Mouse (Mus musculus): ENCODE measurements at regions not wholly inside any gene's neighbourhood (a gene's known extent, or its start where the extent isn't known, plus 50 kb on each side); places are given as distances from the start of the nearest gene placed in this dataset.
A peak's percentile ranks its signal among the peaks of the same experiment; 100 is the strongest.

DNA sequence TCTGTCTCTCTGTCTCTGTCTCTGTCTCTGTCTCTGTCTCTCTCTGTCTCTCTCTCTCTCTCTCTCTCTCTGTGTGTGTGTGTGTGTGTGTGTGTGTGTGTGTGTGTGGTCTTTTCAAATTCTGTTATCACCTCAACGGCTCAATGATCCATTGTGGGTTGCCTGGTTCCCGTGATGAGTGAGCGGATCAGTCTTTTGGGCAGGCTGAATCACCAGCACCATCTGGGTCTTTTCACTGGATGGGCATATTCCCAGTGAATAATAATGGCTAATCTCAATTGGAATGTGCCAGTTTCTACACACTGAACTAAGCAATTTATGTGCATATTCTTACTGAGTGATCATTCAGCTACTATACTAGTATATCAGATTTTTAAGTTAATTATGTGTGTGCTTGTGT lies 216.4 kb downstream of the Lmx1a start:
- Histone ChIP-seq H3K4me1 (no peaks in the 10 kb centered on the region), H3K4me2 (no peak overlapping the region), H3K4me3 (no peak overlapping the region), H3K27me3 (no peaks in the 10 kb centered on the region; the same call in 1 of the 2 replicates), H3K36me3 (ENCODE audit: poor library complexity, severe bottlenecking) (no peaks in the 10 kb centered on the region), H3K27ac (no peak overlapping the region), H3K9ac (no peak overlapping the region), H3K9me3 (replicated peaks) (no peaks in the 10 kb centered on the region)
- ATAC-seq: no peak
- 52% methylated on average over 3 of the region's 3 CpGs for WGBS

DNA sequence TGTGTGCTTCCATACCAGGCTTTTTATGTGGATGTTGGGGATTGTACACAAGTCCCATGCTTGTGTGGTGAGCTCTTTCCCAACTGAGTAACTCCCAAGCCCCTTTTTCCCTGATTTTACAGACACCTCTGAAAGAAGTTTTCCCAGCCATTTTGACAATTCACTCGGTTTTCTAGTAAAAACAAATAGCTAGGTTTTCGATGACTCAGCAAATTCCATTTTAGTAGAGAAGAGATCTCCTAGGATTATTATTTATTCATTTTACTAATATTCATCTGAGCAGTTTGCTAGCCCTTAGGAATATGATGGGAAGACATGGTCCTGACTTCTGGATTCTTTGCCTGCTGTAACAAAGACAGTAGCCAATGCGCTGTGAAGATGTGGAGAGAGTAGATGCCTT lies 223.0 kb downstream of the Lmx1a start:
- H3K4me1 ChIP-seq: 0 out of 2 replicates have a peak, but pooled peaks cover 3% of the 10 kb centered on the region
- no peak overlapping the region for H3K4me3 ChIP-seq
- ATAC-seq: no peak
- no peaks in the 10 kb centered on the region for H3K9me3 ChIP-seq (replicated peaks)
- H3K27ac ChIP-seq: no peak overlapping the region
- no peak overlapping the region for H3K4me2 ChIP-seq
- no peaks in the 10 kb centered on the region; the same call in 1 of the 2 replicates for H3K27me3 ChIP-seq
- H3K36me3 ChIP-seq (ENCODE audit: poor library complexity, severe bottlenecking): no peaks in the 10 kb centered on the region
- H3K9ac ChIP-seq: no peak overlapping the region
- 87% methylated on average over 3 of the region's 3 CpGs for WGBS

GRCm38 (mm10) chr1:167914982-167915561 lies 226.0 kb downstream of the Lmx1a start:
- H3K4me3 ChIP-seq: no peak overlapping the region
- H3K36me3 ChIP-seq (ENCODE audit: poor library complexity, severe bottlenecking): no peaks in the 10 kb centered on the region
- no peak overlapping the region for H3K27ac ChIP-seq
- no peaks in the 10 kb centered on the region for H3K27me3 ChIP-seq
- no peaks in the 10 kb centered on the region for H3K9me3 ChIP-seq (replicated peaks)
- peak; percentile 85 for ATAC-seq
- H3K4me1 ChIP-seq: 0 out of 2 replicates have a peak, but pooled peaks cover 3% of the 10 kb centered on the region
- WGBS: 32% methylated on average over 7 of the region's 7 CpGs
- no peak overlapping the region for H3K4me2 ChIP-seq
- H3K9ac ChIP-seq: no peak overlapping the region

- H3K27me3 ChIP-seq: no peaks in the 10 kb centered on the region
- H3K4me1 ChIP-seq: 0 out of 2 replicates have a peak, but pooled peaks cover 3% of the 10 kb centered on the region
- 0 out of 2 replicates have a peak, but pooled peaks have one; percentile 8 for ATAC-seq
- H3K9me3 ChIP-seq (replicated peaks): no peaks in the 10 kb centered on the region
- H3K4me2 ChIP-seq: no peak overlapping the region
- H3K4me3 ChIP-seq: no peak overlapping the region
- H3K27ac ChIP-seq: no peak overlapping the region
- H3K9ac ChIP-seq: no peak overlapping the region
- 55% methylated on average over 6 of the region's 6 CpGs for WGBS
- H3K36me3 ChIP-seq (ENCODE audit: poor library complexity, severe bottlenecking): no peaks in the 10 kb centered on the region
Observed at GRCm38 (mm10) chr1:167915578-167916275, 226.7 kb downstream of the Lmx1a start.

GRCm38 (mm10) chr1:167922917-167923316 lies 233.9 kb downstream of the Lmx1a start:
- WGBS: 90% methylated on average over 7 of the region's 7 CpGs
- no peak for ATAC-seq
- no peaks in the 10 kb centered on the region for H3K27me3 ChIP-seq

DNA sequence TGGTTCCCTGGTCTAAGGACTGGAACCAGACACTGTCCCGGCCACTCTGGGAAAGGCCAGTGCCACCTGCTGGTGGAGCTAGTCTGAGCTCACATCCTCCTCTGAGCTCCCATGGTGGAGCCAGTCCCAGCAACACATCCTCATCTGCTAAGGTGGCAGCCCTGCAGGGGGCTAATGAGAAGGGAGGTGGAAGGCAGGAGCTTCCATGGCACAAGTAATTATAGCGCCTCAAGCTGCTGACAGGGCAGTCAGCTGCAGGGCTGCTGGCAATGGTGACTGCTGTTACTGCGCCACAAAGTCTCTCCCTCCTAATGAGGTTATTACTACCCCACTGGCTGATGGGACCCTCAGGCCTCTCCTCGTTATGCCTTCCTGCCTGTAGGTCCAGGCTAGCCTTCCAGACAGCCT lies 239.0 kb downstream of the Lmx1a start:
- Histone ChIP-seq H3K36me3 (ENCODE audit: poor library complexity, severe bottlenecking) (no peaks in the 10 kb centered on the region), H3K4me1 (peaks cover 22% of the 10 kb centered on the region), H3K9ac (no peak overlapping the region), H3K4me3 (no peak overlapping the region), H3K9me3 (replicated peaks) (no peaks in the 10 kb centered on the region), H3K27ac (no peak overlapping the region), H3K4me2 (no peak overlapping the region), H3K27me3 (peaks cover 11% of the 10 kb centered on the region)
- peak; percentile 34 for ATAC-seq
- WGBS: 20% methylated on average over 4 of the region's 4 CpGs

More at GRCm38 (mm10) chr1:167922917-167923316, 233.9 kb downstream of the Lmx1a start:
- H3K36me3 ChIP-seq (ENCODE audit: poor library complexity, severe bottlenecking): no peaks in the 10 kb centered on the region
- no peaks in the 10 kb centered on the region for H3K9me3 ChIP-seq (replicated peaks)
- H3K9ac ChIP-seq: no peak overlapping the region
- no peak overlapping the region for H3K4me3 ChIP-seq
- no peak overlapping the region for H3K4me2 ChIP-seq
- no peak overlapping the region for H3K27ac ChIP-seq
- peaks cover 2% of the 10 kb centered on the region for H3K4me1 ChIP-seq

DNA sequence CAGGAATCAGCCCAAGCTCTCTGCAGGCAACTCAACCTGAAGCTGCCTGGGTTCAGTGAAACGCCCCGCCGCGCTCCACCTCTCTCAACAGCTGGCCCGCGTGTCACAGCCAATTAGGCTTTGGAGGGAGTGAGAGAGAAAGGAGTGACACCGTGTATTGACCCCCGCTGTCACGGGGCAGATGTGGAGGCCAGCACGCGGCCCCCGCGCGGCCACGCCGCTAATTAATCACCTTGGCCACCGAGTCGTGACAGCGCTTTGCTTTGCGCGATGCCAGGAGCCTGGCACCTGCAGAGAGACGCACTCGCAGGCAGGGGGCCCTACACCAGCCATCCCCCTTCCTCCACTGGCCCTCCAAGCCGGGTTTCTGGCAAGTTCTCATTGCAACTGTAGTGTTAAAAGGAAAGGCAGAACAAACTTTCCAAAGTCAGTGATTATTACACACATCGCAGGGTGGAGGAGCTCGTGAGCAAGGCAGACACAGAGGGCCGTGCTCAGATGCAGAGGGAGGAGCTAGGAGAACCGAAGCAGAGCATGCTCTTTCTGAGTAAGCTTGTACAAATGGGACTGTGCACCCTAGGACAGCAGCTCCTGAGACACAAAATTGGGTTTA lies 240.8 kb downstream of the Lmx1a start:
- peak; percentile 68 for ATAC-seq
- Histone ChIP-seq H3K4me1 (peaks cover 22% of the 10 kb centered on the region), H3K4me2 (peak overlapping the region; percentile 60), H3K4me3 (peak overlapping the region; percentile 27), H3K9ac (no peak overlapping the region), H3K9me3 (replicated peaks) (no peaks in the 10 kb centered on the region), H3K36me3 (ENCODE audit: poor library complexity, severe bottlenecking) (no peaks in the 10 kb centered on the region), H3K27ac (no peak overlapping the region), H3K27me3 (peaks cover 11% of the 10 kb centered on the region)
- under 1% methylated on average over 28 of the region's 28 CpGs for WGBS

DNA sequence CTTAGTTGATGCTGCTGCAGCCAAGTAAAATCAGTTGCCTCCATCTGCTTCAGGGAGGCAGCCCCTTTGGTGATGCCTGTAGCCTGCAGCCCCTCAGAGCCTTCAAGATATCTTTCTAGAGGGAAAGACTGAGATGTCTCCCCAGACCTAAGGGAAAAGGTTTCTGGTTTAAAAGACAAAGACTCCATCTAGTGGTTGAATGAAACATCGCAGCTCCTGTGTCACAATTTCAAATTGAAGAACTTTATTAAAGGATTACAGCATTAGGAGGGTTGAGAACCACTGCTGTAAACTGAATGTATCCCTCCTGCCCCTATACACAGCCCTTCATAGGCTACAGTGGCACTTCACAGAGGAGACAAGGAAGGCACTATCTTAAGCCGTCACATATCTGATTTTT lies 243.1 kb downstream of the Lmx1a start:
- ATAC-seq: no peak
- H3K9ac ChIP-seq: no peak overlapping the region

DNA sequence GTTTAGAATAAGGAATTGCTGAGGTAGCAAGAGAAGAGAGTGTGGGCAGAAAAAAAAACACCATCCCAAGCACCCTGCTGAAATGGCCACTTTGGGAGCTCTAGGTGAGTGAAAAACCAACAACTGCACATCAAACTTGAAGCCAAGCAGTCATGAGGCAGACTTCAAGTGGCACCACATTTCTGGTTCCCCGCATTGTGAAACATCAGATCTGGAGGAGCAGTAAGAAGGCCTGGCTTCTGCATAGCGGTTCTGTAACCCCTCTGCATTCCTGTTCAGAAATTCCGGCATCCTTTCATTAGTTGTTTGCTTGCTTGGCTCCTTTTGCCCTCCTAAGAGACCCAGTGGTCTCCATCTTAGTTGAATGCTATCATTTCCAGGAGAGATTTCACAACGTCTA lies 247.7 kb downstream of the Lmx1a start:
- Histone ChIP-seq H3K4me3 (no peak overlapping the region), H3K9ac (no peak overlapping the region), H3K4me1 (no peaks in the 10 kb centered on the region), H3K4me2 (no peak overlapping the region), H3K9me3 (replicated peaks) (no peaks in the 10 kb centered on the region), H3K27me3 (no peaks in the 10 kb centered on the region), H3K27ac (no peak overlapping the region), H3K36me3 (ENCODE audit: poor library complexity, severe bottlenecking) (no peaks in the 10 kb centered on the region)
- WGBS: 88% methylated on average over 4 of the region's 4 CpGs
- no peak for ATAC-seq

More for the DNA sequence above, 243.1 kb downstream of the Lmx1a start:
- H3K4me2 ChIP-seq: no peak overlapping the region
- no peak overlapping the region for H3K27ac ChIP-seq
- no peaks in the 10 kb centered on the region for H3K36me3 ChIP-seq (ENCODE audit: poor library complexity, severe bottlenecking)
- H3K4me1 ChIP-seq: peaks cover 22% of the 10 kb centered on the region
- peaks cover 11% of the 10 kb centered on the region for H3K27me3 ChIP-seq
- H3K4me3 ChIP-seq: no peak overlapping the region
- WGBS: 44% methylated on average over 2 of the region's 2 CpGs
- H3K9me3 ChIP-seq (replicated peaks): no peaks in the 10 kb centered on the region

DNA sequence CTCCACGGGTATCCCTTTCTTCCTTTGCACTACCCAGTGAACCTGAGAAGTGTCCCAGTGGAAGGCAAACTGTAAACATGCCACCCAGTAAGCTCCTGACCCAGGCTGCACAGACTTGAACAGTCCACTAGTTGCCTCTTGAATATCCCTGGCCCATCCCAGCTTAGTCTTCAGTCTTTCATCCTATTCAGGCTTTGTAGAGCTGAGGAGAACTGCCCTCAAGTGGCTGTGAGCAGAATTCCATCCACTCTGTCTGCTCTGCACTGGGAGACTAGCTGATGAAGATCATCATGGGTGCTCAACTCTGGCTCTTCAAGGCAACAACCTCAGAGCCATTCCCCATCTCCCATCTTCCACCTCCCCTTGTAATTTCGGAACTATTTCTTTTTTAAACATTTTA lies 249.1 kb downstream of the Lmx1a start:
- Histone ChIP-seq H3K27me3 (no peaks in the 10 kb centered on the region), H3K4me1 (peaks cover 6% of the 10 kb centered on the region; the same call in 1 of the 2 replicates), H3K4me3 (no peak overlapping the region), H3K36me3 (ENCODE audit: poor library complexity, severe bottlenecking) (no peaks in the 10 kb centered on the region), H3K9ac (no peak overlapping the region), H3K27ac (no peak overlapping the region), H3K9me3 (replicated peaks) (no peaks in the 10 kb centered on the region), H3K4me2 (no peak overlapping the region)
- no peak for ATAC-seq
- 82% methylated on average over 2 of the region's 2 CpGs for WGBS

DNA sequence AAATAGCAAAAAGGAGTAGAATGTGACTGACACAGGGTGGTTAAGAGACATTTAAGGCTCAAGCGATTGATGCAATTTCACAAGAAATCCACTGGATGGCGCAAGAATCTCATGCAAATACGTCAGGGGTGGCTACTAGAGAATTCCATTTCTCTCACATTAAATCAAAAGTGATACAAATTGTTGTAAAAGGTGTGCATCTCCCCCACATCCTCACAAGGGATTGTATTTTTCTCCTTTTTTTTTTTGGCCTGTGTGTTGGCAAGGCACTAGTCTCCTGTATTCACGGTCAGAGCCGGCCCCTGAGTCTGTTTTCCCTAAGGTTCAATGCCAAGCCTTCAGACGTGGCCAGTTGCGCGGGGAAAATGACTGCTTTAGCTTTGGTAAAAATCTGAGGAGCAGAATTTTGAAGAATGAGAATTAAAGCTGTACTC lies 253.0 kb downstream of the Lmx1a start:
- Histone ChIP-seq H3K36me3 (ENCODE audit: poor library complexity, severe bottlenecking) (no peaks in the 10 kb centered on the region), H3K9me3 (replicated peaks) (no peaks in the 10 kb centered on the region), H3K4me2 (no peak overlapping the region), H3K4me3 (no peak overlapping the region), H3K9ac (no peak overlapping the region), H3K27ac (0 out of 2 replicates have a peak overlapping the region, but pooled peaks have one; percentile 27), H3K27me3 (no peaks in the 10 kb centered on the region), H3K4me1 (peaks cover 16% of the 10 kb centered on the region)
- 35% methylated on average over 8 of the region's 8 CpGs for WGBS
- ATAC-seq: peak; percentile 48; the same call in 1 of the 2 replicates

- Histone ChIP-seq H3K4me3 (no peak overlapping the region), H3K9me3 (replicated peaks) (no peaks in the 10 kb centered on the region), H3K36me3 (ENCODE audit: poor library complexity, severe bottlenecking) (no peaks in the 10 kb centered on the region), H3K9ac (no peak overlapping the region), H3K4me1 (peaks cover 20% of the 10 kb centered on the region), H3K27ac (no peak overlapping the region), H3K4me2 (no peak overlapping the region), H3K27me3 (no peaks in the 10 kb centered on the region)
- ATAC-seq: no peak
- WGBS: 70% methylated on average over 8 of the region's 8 CpGs
Observed at GRCm38 (mm10) chr1:167943121-167943520, 254.1 kb downstream of the Lmx1a start.

Measured in forebrain, embryonic 13.5 days (tissue).